Mouse (Mus musculus): ENCODE measurements around the gene Hspb9.

Gene Hspb9

GRCm38 (mm10) chr11:100759611-100760233 lies 46.1 kb downstream of the Hspb9 start, which contains the start of gene Kcnh4:
Gene Kcnh4, minus strand, starts transcription at chr11:100759942.
- peak; percentile 93 for DNase-seq (ENCODE audit: low spot score)

- DNase-seq (ENCODE audit: low spot score): peak; percentile 83
Observed at GRCm38 (mm10) chr11:100761547-100762045, 47.9 kb downstream of the Hspb9 start.

- DNase-seq (ENCODE audit: low spot score): no peak
Observed at GRCm38 (mm10) chr11:100762831-100763230, 49.2 kb downstream of the Hspb9 start, which contains the start of gene Hcrt. Gene Hcrt, minus strand, starts transcription at chr11:100762931.
